Mouse (Mus musculus): ENCODE data around the gene Dgcr6.

Dgcr6 gene

DNA sequence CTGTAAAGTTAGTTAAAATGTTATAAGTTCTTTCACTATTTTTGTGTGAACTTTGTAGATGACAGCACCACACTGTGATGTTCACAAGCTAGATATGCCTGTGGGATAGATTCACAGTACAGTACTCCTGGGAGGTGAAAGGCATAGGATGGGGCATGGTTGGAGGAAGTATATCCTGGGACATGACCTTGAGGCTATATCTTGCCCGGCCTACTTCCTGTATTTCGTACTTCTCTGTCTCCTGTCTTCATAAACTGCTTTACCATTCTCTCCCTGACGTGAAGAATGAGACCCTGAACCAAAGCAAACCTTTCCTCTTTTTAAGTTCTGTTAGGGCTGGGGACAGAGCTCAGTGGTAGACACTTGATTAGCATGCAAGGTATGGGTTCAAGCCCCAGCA, 65.6 kb downstream of the Dgcr6 start:
- no peak for DNase-seq (ENCODE audit: low spot score in 2 of 2)

DNA sequence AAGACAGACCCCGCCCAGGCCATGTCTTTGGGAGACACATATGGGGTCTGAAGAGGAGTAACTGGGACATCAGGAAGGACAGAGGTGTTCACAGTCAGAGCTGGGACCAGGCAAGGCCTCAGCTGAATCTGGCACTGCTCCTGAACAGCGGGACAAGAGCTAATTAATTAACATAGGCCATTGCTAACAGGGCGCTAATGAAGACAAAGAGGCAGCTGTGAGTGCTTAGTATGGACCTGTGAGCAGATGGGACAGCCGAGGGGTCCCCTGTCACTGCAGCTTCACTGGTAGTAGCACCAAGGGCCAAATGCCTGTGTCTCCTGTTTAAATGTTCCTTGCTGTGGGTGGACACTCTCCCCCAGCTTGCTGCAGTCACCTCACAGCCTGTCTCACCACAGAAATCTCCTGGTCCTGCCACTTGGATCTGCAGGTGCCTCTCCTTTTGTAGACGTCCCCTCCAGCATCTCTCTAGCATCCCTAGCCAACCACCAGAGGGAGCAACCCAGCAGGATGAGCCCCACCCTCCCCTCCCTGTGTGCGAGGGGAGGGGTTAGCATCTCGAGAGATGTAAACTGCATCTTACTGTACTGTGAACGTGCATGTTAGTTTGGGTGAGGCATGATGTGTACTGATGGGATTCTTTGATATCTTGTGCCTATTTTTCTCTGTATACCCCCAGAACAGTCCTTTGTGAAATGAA, 66.5 kb downstream of the Dgcr6 start:
- no peak for DNase-seq (ENCODE audit: low spot score in 2 of 2)
